Mouse (Mus musculus): ENCODE measurements around the gene Krt27.

The Krt27 gene

DNA sequence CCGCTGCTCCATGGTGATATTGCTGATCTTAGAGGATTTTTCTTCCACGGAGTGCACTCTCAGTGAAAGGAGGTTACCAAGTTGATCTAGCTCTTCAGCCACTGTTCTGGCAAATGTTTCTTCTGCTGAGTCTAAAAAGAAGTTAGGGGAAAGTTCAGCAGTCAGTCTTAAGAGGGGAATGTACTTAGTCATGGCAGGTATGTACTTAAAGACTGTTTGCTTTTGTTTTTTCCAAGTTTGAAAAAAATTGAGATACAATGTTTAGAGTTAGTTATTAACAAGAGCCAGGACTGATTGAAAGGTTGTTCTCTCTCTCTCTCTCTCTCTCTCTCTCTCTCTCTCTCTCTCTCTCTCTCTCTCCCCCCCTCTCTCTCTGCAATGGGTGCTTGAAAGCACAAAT, 21.2 kb downstream of the Krt27 start:
- DNase-seq (ENCODE audit: low spot score in 2 of 2): no peak

DNA sequence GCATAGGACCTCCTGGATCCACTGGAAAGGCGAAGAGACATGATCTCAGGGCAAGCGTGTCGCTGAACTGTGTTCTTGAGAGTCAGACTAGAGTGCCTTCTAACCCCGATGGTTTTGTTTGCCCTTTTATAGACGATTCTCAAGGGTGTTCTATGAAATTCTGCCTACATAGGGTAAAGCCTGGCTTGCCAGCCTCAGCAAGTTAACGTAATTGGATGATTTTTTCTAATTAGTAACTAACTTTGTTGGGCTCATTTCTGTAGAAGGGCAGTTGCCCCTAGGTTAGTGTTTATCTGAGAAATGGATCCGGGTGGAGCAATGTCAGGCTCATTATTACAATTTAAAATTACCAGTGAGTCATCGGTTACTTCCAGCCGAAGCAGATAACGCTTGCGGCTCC, 28.1 kb downstream of the Krt27 start, which contains the start of gene Krt25:
Krt25 (minus strand) TSS at position 101 of the 400 bp plus-strand sequence.
- no peak for DNase-seq (ENCODE audit: low spot score in 2 of 2)

DNA sequence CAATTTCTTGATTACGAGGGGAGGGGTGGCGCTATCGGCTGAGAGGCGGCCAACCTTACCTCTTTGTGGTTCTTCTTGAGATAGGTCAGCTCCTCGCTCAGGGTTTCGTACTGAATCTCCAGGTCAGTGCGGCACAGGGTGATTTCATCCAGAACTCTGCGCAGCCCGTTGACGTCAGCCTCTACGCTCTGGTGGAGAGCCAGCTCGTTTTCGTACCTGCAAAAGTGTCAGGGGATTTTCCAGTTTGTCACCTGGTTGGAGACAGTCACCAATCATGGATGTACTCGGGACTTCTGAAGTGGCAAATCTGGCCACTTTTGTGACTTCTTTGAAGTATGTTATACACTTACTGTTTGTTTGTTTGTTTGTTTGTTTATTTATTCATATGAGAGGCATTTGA, 29.8 kb downstream of the Krt27 start:
- no peak for DNase-seq (ENCODE audit: low spot score in 2 of 2)

DNA sequence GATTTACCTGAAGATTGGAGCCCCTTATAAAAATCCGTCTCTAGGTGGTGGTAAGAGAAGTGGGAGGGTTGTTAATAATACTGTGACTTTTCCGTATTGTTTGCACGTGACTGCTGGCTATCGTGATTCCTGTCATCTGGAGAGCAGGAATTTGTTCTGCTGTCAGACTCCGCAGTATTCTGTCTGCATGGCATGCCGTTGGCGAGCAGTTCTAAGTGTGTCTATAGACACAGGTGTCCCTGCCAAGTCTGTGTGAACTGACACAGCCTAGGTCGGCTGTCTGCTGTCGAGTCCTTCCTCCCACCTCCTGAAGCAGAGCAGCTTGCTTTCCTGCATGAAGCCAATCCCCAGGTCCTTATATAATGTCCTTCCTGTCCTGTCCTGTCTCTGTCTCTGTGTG, 31.8 kb downstream of the Krt27 start:
- no peak for DNase-seq (ENCODE audit: low spot score in 2 of 2)

DNA sequence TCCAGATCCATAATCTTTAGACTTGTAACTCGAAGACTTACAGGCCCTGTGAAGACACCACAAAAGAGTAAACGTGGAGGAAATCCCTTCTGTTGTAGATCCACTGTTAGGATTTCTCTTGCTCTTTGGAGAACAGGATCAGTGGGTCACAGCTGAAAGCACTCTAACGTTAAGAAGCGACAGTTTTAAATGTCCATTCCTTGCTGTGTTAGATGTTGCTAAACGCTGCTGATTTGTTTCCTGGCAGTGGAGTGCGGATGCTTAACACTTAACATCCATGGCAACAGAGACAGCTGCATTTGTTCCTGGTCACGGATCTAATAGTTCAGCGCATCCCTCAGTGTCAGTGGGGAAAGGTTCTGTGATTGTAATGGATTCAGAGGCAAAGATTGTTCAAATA, 34.4 kb downstream of the Krt27 start:
- DNase-seq (ENCODE audit: low spot score in 2 of 2): no peak

DNA sequence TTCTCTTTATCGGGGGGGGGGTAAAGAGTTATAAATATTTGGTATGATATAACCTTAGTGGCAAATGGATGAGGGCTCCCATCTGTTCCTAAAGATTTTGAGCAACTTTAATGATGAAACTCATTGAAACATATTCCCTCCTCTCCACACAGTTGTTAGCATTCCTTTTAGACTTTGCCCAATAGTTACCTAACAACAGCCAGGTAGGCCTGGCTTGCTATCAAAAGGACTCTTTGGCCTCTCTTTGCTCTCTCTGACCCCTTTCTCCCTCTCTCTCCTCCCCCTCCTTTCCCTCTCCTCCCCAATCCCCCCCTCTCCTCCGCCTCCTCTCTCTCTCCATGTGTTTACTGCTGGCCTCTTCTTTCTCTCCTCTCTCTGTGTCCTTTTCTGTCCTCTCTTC, 36.3 kb downstream of the Krt27 start:
- no peak for DNase-seq (ENCODE audit: low spot score in 2 of 2)

DNA sequence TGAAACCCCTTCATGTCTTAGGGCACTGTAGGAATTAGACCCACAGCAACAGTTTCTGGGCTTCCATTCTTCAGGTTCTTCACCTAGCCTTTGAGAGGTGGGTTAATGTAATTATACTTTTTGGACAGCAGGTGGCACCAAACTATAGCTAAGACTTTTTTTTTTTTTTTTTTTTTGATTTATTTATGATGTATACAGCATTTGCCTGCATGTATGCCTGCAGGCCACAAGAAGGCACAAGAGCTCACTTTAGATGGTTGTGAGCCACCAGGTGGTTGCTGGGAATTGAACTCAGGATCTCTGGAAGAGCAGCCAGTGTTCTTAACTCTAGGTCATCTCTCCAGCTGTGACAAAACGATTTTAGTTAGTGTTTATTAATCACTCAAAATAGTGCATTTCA, 40.0 kb downstream of the Krt27 start:
- no peak for DNase-seq (ENCODE audit: low spot score in 2 of 2)

DNA sequence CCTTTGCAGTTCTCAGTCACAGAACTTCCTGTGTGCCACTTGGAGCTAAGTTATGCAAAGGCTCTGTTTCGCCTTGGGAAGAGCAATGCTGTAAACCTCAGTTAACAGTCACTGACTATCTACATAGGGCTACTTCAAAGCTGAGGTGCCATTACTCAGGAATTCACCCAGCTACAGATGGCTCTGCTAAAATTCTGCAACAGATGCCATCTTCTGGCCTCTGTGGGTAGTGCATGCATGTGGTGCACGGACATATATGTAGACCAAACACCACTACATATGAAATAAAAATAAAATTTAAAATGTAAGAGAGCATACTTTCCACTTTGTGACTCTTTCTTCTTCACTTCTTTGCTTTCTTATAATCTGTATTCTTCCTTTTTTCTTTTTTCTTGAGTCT, 43.3 kb downstream of the Krt27 start:
- DNase-seq (ENCODE audit: low spot score in 2 of 2): peak in 1 of 2 experiments; percentile 49

Data from frontal cortex, postnatal 10 days (tissue).